Mouse (Mus musculus) heart, embryonic 15.5 days (tissue): ENCODE data around the gene Olfr171. TPM values are rescaled to one million over a fixed set of nuclear protein-coding genes. Genes with fewer than 3 reads are reported as not detected.
"Not testable (repeated sequence)": the region's sequence is repeated elsewhere in the genome, so short reads cannot be mapped to it uniquely, and the experiment has no call there.

Experiments
- ATAC-seq: fragments of 200-750 bp; cut with Nextera tagmentation; replicated peaks from 2 replicates; pipeline ENCODE4 v1.8.0; 2017; ENCODE audit warnings: low read depth, moderate TSS enrichment; ENCODE audit not compliant: insufficient number of reproducible peaks, insufficient read depth, low FRiP score
- H3K27ac ChIP-seq: fragments of 300-500 bp; sonication (generic); 2 replicates; pipeline ENCODE4 v1.5.1; 2015; ENCODE audit warnings: mild to moderate bottlenecking, inconsistent platforms
- H3K27me3 ChIP-seq: fragments of 300-500 bp; sonication (generic); 2 replicates; pipeline ENCODE4 v1.6.1; 2015; ENCODE audit warnings: inconsistent platforms
- H3K36me3 ChIP-seq: fragments of 300-500 bp; sonication (generic); 2 replicates; pipeline ENCODE4 v1.6.1; 2015; ENCODE audit warnings: mild to moderate bottlenecking, inconsistent platforms
- H3K4me1 ChIP-seq: fragments of 300-500 bp; sonication (generic); replicated peaks from 2 replicates; pipeline ENCODE4 v1.6.1; 2015; ENCODE audit warnings: inconsistent platforms
- H3K4me2 ChIP-seq: fragments of 300-500 bp; sonication (generic); 2 replicates; pipeline ENCODE4 v1.6.1; 2015; ENCODE audit warnings: inconsistent platforms, mild to moderate bottlenecking, moderate library complexity
- H3K4me3 ChIP-seq: fragments of 300-500 bp; sonication (generic); 2 replicates; pipeline ENCODE4 v1.5.1; 2015; ENCODE audit warnings: mild to moderate bottlenecking, inconsistent platforms
- H3K9ac ChIP-seq: fragments of 300-500 bp; sonication (generic); 2 replicates; pipeline ENCODE4 v1.6.1; 2015; ENCODE audit warnings: mild to moderate bottlenecking, inconsistent platforms
- H3K9me3 ChIP-seq: fragments of 300-500 bp; sonication (generic); replicated peaks from 2 replicates; pipeline ENCODE4 v1.6.1; 2016; ENCODE audit warnings: inconsistent platforms
- WGBS: fragments of 180-500 bp; shearing (Covaris S2); methylation state at CpG from one replicate; pipeline ENCODE4 v1.1.7; 2015; ENCODE audit warnings: mixed read lengths; 5-methylcytosine and 5-hydroxymethylcytosine counted together
- polyA plus RNA-seq: library from polyadenylated mRNA; unstranded; fragments of >200 nt; fragmentation: Nextera tagmentation; extraction: Ambion mirVana; gene quantifications from 2 replicates; pipeline ENCODE4 v1.2.1, GENCODE M21; 2015

The Olfr171 gene
- not detected in 2 replicates for polyA plus RNA-seq

DNA sequence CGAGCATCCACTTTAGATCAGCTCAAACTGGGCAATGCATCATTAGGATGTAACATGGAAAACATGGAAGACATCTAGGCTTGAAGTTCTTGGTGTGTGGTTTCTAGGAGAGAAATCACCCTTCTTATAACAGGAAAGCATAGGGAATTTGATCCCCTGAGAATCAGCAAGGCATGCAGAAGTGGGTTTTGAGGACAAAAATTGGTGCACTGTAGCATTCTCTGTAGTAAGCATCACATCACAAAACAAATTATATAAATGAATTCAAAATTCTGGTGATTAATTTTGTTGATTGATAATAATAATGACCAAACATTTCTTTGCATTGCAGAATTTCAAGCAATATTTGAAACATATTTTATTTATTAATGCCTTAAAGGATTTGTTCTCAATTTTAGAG, at the start of gene Olfr171:
Gene Olfr171 (minus strand): TSS at position 101 of the 400 bp plus-strand sequence.
- H3K9ac ChIP-seq = no peak within 1 kb of the TSS
- H3K9me3 ChIP-seq = no peaks in the 10 kb centered on the region
- no peaks in the 10 kb centered on the region for H3K27me3 ChIP-seq
- H3K4me2 ChIP-seq = no peak within 1 kb of the TSS
- no peaks in the 10 kb centered on the region for H3K36me3 ChIP-seq
- no peak within 1 kb of the TSS for H3K4me3 ChIP-seq
- no peaks in the 10 kb centered on the region for H3K4me1 ChIP-seq
- 83% methylated on average over 1 of the region's 1 CpGs for WGBS
- H3K27ac ChIP-seq = no peak within 1 kb of the TSS
- ATAC-seq = no peak

DNA sequence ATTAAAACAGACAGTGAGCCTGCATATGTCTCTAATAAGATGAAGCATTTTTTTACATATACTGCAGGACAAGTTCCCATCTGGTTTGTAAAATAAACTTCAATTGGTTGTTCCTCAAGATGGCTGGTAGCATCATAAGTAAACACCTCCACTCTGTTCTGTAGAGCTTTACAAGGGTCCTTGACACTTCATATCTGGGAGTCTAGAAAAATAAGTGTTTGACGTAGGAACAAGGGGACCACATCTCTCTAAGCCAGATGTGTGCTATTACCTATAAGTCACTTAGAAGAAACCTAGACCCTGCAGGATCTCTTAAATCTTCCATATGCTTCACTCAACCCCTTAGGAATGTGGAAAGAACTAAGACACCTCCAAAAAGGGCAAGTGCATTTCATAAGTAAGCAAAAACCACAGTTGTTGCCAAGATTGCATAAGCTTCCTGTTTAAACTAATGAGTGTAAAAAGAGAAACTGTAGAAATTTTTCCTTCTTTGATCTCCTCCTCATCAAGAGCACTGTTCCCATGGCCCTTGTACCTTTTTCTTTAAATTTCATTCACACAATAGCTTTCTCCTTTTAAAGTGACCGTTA, 41.1 kb upstream of the Olfr171 start:
- H3K27me3 ChIP-seq = no peaks in the 10 kb centered on the region
- H3K36me3 ChIP-seq = no peaks in the 10 kb centered on the region
- no peaks in the 10 kb centered on the region; the same call in 1 of the 2 replicates for H3K9me3 ChIP-seq
- no peak overlapping the region for H3K4me3 ChIP-seq
- no peak overlapping the region for H3K9ac ChIP-seq
- no peaks in the 10 kb centered on the region for H3K4me1 ChIP-seq
- H3K27ac ChIP-seq = no peak overlapping the region
- no peak for ATAC-seq
- no peak overlapping the region for H3K4me2 ChIP-seq
- 79% methylated on average over 2 of the region's 2 CpGs for WGBS

DNA sequence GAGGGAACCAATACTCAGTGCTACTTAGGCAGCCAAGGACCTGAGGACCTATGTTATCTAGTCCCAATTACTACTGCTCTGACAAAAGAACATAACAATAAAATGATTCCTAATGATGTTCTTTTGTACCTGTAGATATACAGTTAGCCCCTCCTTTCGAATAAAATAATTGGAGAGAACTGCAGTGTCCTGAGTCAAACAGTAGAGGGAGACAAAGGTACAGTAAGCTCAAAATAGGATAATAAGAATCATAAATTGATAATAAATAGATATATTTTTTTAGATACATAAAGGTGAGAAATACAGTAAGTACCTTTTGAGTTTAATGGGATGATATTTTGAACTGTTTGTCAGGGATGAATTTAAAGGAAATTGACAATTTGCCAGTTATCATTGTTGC, 36.6 kb upstream of the Olfr171 start:
- Histone ChIP-seq H3K4me2 (no peak overlapping the region), H3K9me3 (no peaks in the 10 kb centered on the region), H3K4me1 (no peaks in the 10 kb centered on the region), H3K36me3 (no peaks in the 10 kb centered on the region), H3K27ac (no peak overlapping the region), H3K27me3 (no peaks in the 10 kb centered on the region), H3K4me3 (no peak overlapping the region), H3K9ac (no peak overlapping the region)
- ATAC-seq = no peak
- 54% methylated on average over 1 of the region's 1 CpGs for whole genome bisulfite sequencing

DNA sequence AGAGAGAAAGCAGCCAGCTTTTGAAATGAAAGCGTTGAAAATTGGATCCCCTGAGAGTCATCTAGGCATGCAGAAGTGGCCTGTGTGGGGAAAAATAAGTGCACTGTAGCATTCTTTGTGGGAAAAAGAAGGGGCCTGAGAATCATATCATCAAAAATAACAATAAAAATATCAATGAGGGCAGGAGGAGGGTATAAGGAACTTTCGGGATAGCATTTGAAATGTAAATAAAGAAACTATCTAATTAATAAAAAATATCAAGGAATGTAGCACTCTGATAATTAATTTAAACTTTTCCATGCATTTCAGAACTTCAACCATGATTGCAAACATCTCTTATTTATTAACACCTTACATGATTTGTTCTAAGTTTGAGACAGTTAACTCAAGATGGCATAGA, 17.9 kb downstream of the Olfr171 start, which contains the start of gene Olfr170:
Gene Olfr170 (minus strand): TSS at position 101 of the 400 bp plus-strand sequence.
- ATAC-seq = not testable (repeated sequence)

DNA sequence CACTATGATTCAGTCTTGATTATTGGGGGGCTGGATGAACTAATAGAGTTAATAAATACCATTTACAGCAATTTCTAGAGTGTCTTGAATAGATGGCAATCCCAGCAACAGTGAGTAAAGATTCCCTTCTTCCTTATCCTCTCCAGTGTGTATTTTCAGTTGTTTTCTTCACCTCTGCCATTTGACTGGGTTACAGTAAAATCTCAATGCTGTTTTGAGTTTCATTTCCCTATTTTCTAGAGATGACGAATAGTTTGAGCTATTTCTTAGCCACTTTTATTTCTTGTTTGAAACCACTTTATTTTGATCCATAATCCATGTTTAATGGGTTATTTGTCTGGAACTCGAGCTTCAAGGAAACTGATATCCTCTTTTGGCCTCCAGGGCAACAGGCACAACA, 26.6 kb downstream of the Olfr171 start:
- H3K27ac ChIP-seq = no peak overlapping the region
- H3K4me1 ChIP-seq = no peaks in the 10 kb centered on the region
- H3K4me2 ChIP-seq = no peak overlapping the region
- no peak for ATAC-seq
- 57% methylated on average over 2 of the region's 2 CpGs for whole genome bisulfite sequencing
- no peak overlapping the region for H3K9ac ChIP-seq
- H3K9me3 ChIP-seq = no peaks in the 10 kb centered on the region
- no peak overlapping the region for H3K4me3 ChIP-seq
- no peaks in the 10 kb centered on the region for H3K27me3 ChIP-seq
- no peaks in the 10 kb centered on the region for H3K36me3 ChIP-seq

More for the DNA sequence above, 17.9 kb downstream of the Olfr171 start, which contains the start of gene Olfr170:
- H3K27ac ChIP-seq, H3K4me3 ChIP-seq, H3K4me2 ChIP-seq, H3K4me1 ChIP-seq, H3K27me3 ChIP-seq, H3K36me3 ChIP-seq, H3K9ac ChIP-seq, H3K9me3 ChIP-seq: not testable (repeated sequence)
- 77% methylated on average over 2 of the region's 2 CpGs for WGBS

Other genes with a start within 250 kb of the Olfr171 start
- gene Olfr165, start 206.8 kb downstream of the Olfr171 start, polyA plus RNA-seq = not detected in 2 replicates
- not detected in 2 replicates for gene Olfr166, start 146.2 kb downstream of the Olfr171 start, polyA plus RNA-seq
- not detected in 2 replicates for gene Olfr167, start 107.7 kb downstream of the Olfr171 start, polyA plus RNA-seq
- gene Olfr168, start 94.4 kb downstream of the Olfr171 start, polyA plus RNA-seq = not detected in 2 replicates
- not detected in 2 replicates for gene Olfr169, start 58.1 kb downstream of the Olfr171 start, polyA plus RNA-seq
- gene Olfr170, start 18.0 kb downstream of the Olfr171 start, polyA plus RNA-seq = not detected in 2 replicates
- gene Lamp3, start 76.5 kb upstream of the Olfr171 start, polyA plus RNA-seq = 0.44 and 0.75 TPM in 2 replicates
- 6.9 and 8.0 TPM in 2 replicates for gene B3gnt5, start 130.3 kb upstream of the Olfr171 start, polyA plus RNA-seq